Mouse (Mus musculus) embryonic facial prominence, embryonic 13.5 days (tissue): ENCODE results near the gene Psapl1. TPM values are rescaled to one million over a fixed set of nuclear protein-coding genes. Genes with fewer than 3 reads are reported as not detected.

Experiments used
- ATAC-seq: fragments of 200-750 bp; cut with Nextera tagmentation; 2 replicates; pipeline ENCODE4 v1.8.0; 2017; ENCODE audit warnings: low read depth; ENCODE audit not compliant: insufficient number of reproducible peaks, insufficient read depth, low FRiP score, low TSS enrichment
- H3K27ac ChIP-seq: fragments of 300-500 bp; sonication (generic); 2 replicates; pipeline ENCODE4 v1.5.1; 2015; ENCODE audit warnings: moderate library complexity, mild to moderate bottlenecking, inconsistent platforms
- H3K27me3 ChIP-seq: fragments of 300-500 bp; sonication (generic); 2 replicates; pipeline ENCODE4 v1.6.1; 2015; ENCODE audit warnings: mild to moderate bottlenecking, inconsistent platforms
- H3K36me3 ChIP-seq: fragments of 300-500 bp; sonication (generic); 2 replicates; pipeline ENCODE4 v1.6.1; 2015; ENCODE audit warnings: mild to moderate bottlenecking, inconsistent platforms
- H3K4me1 ChIP-seq: fragments of 300-500 bp; sonication (generic); 2 replicates; pipeline ENCODE4 v1.6.1; 2015; ENCODE audit warnings: inconsistent platforms
- H3K4me2 ChIP-seq: fragments of 300-500 bp; sonication (generic); 2 replicates; pipeline ENCODE4 v1.6.1; 2015; ENCODE audit warnings: moderate library complexity, mild to moderate bottlenecking, inconsistent platforms
- H3K4me3 ChIP-seq: fragments of 300-500 bp; sonication (generic); 2 replicates; pipeline ENCODE4 v1.5.1; 2015; ENCODE audit warnings: mild to moderate bottlenecking, inconsistent platforms
- H3K9ac ChIP-seq: fragments of 300-500 bp; sonication (generic); 2 replicates; pipeline ENCODE4 v1.6.1; 2015; ENCODE audit warnings: mild to moderate bottlenecking, inconsistent platforms
- H3K9me3 ChIP-seq: fragments of 300-500 bp; sonication (generic); 2 replicates; pipeline ENCODE4 v1.6.1; 2016; ENCODE audit warnings: inconsistent platforms
- WGBS: fragments of 180-500 bp; shearing (Covaris S2); methylation state at CpG from one replicate; pipeline ENCODE4 v1.1.7; 2015; ENCODE audit warnings: mixed read lengths; 5-methylcytosine and 5-hydroxymethylcytosine counted together
- polyA plus RNA-seq: library from polyadenylated mRNA; unstranded; fragments of >200 nt; fragmentation: Nextera tagmentation; extraction: Ambion mirVana; gene quantifications from 2 replicates; pipeline ENCODE4 v1.2.1, GENCODE M21; 2015

Gene Psapl1
- 1.4 and 2.3 TPM in 2 replicates for polyA plus RNA-seq

- H3K9me3 ChIP-seq: no peaks in the 10 kb centered on the region
- no peak within 1 kb of the TSS for H3K4me2 ChIP-seq
- no peak within 1 kb of the TSS for H3K4me3 ChIP-seq
- no peak within 1 kb of the TSS for H3K9ac ChIP-seq
- 0 out of 2 replicates have a peak, but pooled peaks cover 4% of the 10 kb centered on the region for H3K4me1 ChIP-seq
- no peaks in the 10 kb centered on the region for H3K36me3 ChIP-seq
- 86% methylated on average over 10 of the region's 10 CpGs for WGBS
- no peak within 1 kb of the TSS; the same call in 1 of the 2 replicates for H3K27ac ChIP-seq
- no peaks in the 10 kb centered on the region for H3K27me3 ChIP-seq
- no peak for ATAC-seq
These were observed at the start of gene Psapl1 for GRCm38 (mm10) chr5:36203916-36204315. Psapl1 (plus strand) TSS chr5:36204021.

DNA sequence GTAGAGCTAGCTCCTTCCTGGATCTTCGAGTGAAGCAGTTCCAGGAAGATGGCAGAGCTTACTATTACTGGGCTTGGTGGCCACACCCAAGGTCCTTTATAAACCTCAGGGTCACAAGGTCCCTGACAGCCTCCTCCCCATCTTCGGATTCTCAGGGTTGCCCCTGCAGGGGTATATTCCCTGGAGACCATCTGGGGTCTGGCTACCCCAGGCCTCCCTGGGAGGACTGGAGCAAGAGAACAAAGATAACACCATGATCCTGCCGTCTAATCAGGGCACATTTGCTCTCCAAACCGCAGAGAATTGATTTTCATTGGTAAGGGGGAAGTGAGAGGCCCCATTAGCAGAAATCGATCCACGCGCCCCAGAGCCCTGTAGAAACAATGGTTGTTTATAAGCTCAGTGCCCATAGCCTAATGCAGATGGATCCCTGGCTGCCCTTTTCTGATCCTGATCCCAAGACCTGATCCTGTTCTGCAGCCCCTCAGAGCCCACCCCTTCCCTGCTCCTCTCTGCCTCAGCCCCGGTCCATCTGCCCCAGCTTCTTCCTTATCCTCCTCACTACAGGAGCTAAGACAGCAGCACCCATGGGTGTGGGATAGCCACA, 48.8 kb upstream of the Psapl1 start:
- no peak for ATAC-seq
- Histone ChIP-seq H3K4me3 (no peak overlapping the region), H3K27me3 (no peaks in the 10 kb centered on the region), H3K27ac (no peak overlapping the region), H3K9me3 (no peaks in the 10 kb centered on the region), H3K36me3 (no peaks in the 10 kb centered on the region), H3K9ac (no peak overlapping the region), H3K4me1 (peaks cover 17% of the 10 kb centered on the region), H3K4me2 (no peak overlapping the region)
- WGBS: 21% methylated on average over 8 of the region's 8 CpGs

DNA sequence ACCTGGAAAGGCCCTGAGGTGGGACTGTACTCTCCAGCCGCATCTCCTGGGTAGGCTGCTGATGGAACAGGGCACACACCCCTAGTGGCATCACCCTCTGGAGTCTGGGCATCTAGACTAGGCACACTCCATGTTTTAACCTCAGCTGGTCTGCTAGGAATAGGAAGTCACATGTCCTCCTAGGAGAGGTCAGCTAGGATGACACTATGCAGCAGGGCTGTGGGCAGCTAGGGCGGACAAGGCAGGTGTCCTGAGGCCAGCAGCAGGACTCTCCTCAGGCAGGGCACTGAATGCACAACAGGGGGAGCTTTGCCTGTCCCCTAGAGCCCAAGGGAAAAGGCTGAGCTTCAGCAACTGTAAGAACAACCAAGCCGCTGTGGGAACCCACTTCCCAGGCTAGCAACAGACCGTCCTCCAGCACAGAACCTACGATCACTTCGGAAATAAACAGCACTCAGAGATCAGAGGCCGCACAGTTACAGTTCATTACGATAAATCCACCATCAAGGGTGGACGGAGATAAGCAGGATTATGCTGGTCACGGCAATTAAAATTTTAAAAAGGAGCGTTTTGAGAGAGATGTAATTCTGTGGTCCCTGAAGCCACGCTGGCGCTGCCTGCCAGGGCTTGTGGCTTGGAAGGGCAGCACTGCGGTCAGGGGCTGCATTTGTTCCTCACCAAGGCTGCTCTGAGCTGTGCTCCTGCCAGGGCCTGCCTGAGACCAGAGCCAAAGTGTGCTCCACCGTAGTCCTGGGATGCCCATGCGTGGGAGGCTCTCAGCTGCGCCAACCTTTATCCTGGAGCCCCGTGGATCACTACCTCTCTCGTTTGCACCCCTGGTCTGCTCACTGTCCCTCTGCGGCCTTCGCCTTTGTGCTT, 38.2 kb upstream of the Psapl1 start:
- Histone ChIP-seq H3K4me2 (no peak overlapping the region), H3K4me3 (no peak overlapping the region), H3K9ac (no peak overlapping the region), H3K36me3 (no peaks in the 10 kb centered on the region), H3K27ac (0 out of 2 replicates have a peak overlapping the region, but pooled peaks have one; percentile 7), H3K9me3 (no peaks in the 10 kb centered on the region), H3K4me1 (peaks cover 22% of the 10 kb centered on the region), H3K27me3 (peaks cover 3% of the 10 kb centered on the region; the same call in 1 of the 2 replicates)
- peak; percentile 54; the same call in 1 of the 2 replicates for ATAC-seq
- 67% methylated on average over 21 of the region's 21 CpGs for WGBS

DNA sequence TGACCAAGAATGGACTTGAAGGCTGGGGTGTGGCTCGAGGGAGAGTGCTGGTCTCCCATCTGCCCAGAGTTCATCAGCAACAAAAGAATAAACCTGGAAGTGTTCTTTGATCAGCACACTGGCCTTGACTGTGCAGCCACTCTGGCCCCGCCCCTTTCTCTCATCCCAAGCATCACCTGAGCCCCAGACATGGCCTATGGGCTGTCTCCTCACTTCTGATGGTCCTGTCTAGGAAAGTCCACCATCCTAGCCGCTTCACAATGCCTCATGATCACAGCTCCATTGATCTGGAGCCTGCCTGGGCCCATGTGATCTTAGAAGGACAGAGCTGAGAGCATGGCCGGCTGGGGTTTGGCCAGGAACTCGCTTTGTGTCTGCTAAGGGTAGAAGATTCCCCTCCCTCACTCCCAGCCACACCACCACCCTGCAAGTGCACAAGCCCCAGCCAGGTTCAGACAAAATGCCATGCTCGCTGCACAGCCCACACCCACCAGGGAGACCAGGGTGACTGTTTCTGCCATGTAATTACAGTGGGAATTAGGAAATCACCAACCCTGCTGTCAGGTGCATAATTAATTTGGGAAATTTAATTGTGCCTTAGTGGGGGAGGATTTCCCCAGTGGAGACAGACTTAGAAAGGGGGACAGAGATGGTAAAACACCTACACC, 37.3 kb upstream of the Psapl1 start:
- ATAC-seq: no peak
- Histone ChIP-seq H3K27ac (no peak overlapping the region), H3K9me3 (no peaks in the 10 kb centered on the region), H3K27me3 (peaks cover 3% of the 10 kb centered on the region; the same call in 1 of the 2 replicates), H3K4me3 (no peak overlapping the region), H3K4me1 (peaks cover 25% of the 10 kb centered on the region), H3K36me3 (no peaks in the 10 kb centered on the region), H3K4me2 (no peak overlapping the region), H3K9ac (no peak overlapping the region)
- 64% methylated on average over 6 of the region's 6 CpGs for WGBS

- 74% methylated on average over 14 of the region's 14 CpGs for WGBS
- Histone ChIP-seq H3K4me1 (peaks cover 18% of the 10 kb centered on the region), H3K4me2 (no peak overlapping the region), H3K9ac (no peak overlapping the region), H3K9me3 (no peaks in the 10 kb centered on the region), H3K36me3 (no peaks in the 10 kb centered on the region), H3K27me3 (peaks cover 3% of the 10 kb centered on the region; the same call in 1 of the 2 replicates), H3K27ac (no peak overlapping the region), H3K4me3 (no peak overlapping the region)
- no peak for ATAC-seq
These were observed 34.7 kb upstream of the Psapl1 start for GRCm38 (mm10) chr5:36168963-36169650.

GRCm38 (mm10) chr5:36174569-36175115, 29.2 kb upstream of the Psapl1 start:
- no peak for ATAC-seq
- H3K4me1 ChIP-seq: peaks cover 8% of the 10 kb centered on the region
- WGBS: 14% methylated on average over 9 of the region's 9 CpGs

GRCm38 (mm10) chr5:36176409-36176808, 27.4 kb upstream of the Psapl1 start:
- Histone ChIP-seq H3K36me3 (no peaks in the 10 kb centered on the region), H3K4me1 (peaks cover 5% of the 10 kb centered on the region), H3K27ac (no peak overlapping the region), H3K9ac (no peak overlapping the region), H3K4me2 (no peak overlapping the region), H3K9me3 (no peaks in the 10 kb centered on the region), H3K27me3 (no peaks in the 10 kb centered on the region), H3K4me3 (no peak overlapping the region)
- WGBS: 90% methylated on average over 11 of the region's 11 CpGs
- ATAC-seq: no peak

More at GRCm38 (mm10) chr5:36174569-36175115, 29.2 kb upstream of the Psapl1 start:
- H3K4me2 ChIP-seq: no peak overlapping the region
- H3K4me3 ChIP-seq: no peak overlapping the region
- no peak overlapping the region for H3K27ac ChIP-seq
- no peaks in the 10 kb centered on the region for H3K36me3 ChIP-seq
- no peaks in the 10 kb centered on the region for H3K9me3 ChIP-seq
- H3K27me3 ChIP-seq: no peaks in the 10 kb centered on the region
- H3K9ac ChIP-seq: 0 out of 2 replicates have a peak overlapping the region, but pooled peaks have one; percentile 23

- H3K36me3 ChIP-seq: no peaks in the 10 kb centered on the region
- no peak overlapping the region for H3K4me3 ChIP-seq
- ATAC-seq: no peak
- H3K9ac ChIP-seq: no peak overlapping the region
- no peaks in the 10 kb centered on the region for H3K27me3 ChIP-seq
- H3K9me3 ChIP-seq: no peaks in the 10 kb centered on the region
- WGBS: 87% methylated on average over 4 of the region's 4 CpGs
- no peak overlapping the region for H3K27ac ChIP-seq
- H3K4me1 ChIP-seq: peaks cover 5% of the 10 kb centered on the region
- H3K4me2 ChIP-seq: no peak overlapping the region
These were observed 26.9 kb upstream of the Psapl1 start for GRCm38 (mm10) chr5:36176873-36177272.

DNA sequence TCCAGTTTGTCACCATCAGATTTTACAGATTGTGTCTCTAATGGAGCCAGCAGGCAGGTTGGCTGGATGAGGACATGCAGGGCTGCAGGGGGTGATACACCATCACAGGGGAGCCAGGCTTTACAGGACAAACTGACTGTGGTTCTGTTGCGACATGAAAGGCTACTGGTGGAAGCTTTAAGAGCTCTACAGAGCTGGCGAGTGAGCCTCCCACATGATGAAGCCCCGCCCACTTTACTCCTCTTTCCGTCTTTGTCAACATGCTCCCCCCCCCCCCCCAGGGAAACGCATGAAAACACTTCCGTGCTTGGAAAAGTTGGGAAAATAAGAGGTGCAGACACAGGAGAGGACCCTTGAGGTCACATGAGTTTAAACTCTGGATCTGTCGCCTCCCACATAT, 25.6 kb upstream of the Psapl1 start:
- WGBS: 46% methylated on average over 7 of the region's 7 CpGs
- no peak for ATAC-seq

DNA sequence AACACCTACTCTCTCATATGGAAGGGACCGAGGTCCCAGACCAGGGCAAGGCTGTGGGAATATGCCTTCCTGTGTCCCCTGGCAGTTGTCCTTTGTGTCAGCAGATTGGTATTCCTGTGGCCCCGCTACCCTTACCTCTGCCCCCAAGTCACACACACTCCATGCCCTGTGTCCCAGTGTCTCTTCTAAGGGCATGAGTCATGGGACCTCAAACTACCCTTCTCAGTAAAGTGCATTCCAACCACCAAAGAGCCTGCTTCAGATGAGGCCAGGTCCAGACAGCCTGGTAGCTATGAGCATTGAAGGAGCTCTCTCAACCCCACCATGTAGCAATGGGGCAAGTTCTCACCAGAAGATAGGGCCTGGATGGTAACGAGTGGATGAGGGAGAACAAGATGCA, 25.0 kb upstream of the Psapl1 start:
- Histone ChIP-seq H3K4me2 (no peak overlapping the region), H3K4me1 (peaks cover 5% of the 10 kb centered on the region), H3K36me3 (no peaks in the 10 kb centered on the region), H3K27ac (no peak overlapping the region), H3K4me3 (no peak overlapping the region), H3K9me3 (no peaks in the 10 kb centered on the region), H3K27me3 (no peaks in the 10 kb centered on the region), H3K9ac (no peak overlapping the region)
- no peak for ATAC-seq
- WGBS: 88% methylated on average over 3 of the region's 3 CpGs

More for the DNA sequence above, 25.6 kb upstream of the Psapl1 start:
- no peak overlapping the region for H3K4me3 ChIP-seq
- no peak overlapping the region for H3K9ac ChIP-seq
- no peaks in the 10 kb centered on the region for H3K36me3 ChIP-seq
- H3K4me1 ChIP-seq: peaks cover 5% of the 10 kb centered on the region
- H3K27ac ChIP-seq: no peak overlapping the region
- H3K4me2 ChIP-seq: no peak overlapping the region
- no peaks in the 10 kb centered on the region for H3K27me3 ChIP-seq
- H3K9me3 ChIP-seq: no peaks in the 10 kb centered on the region

- 78% methylated on average over 5 of the region's 5 CpGs for WGBS
- H3K27me3 ChIP-seq: no peaks in the 10 kb centered on the region
- peaks cover 3% of the 10 kb centered on the region for H3K4me1 ChIP-seq
- H3K36me3 ChIP-seq: no peaks in the 10 kb centered on the region
- no peak for ATAC-seq
- no peak overlapping the region for H3K4me2 ChIP-seq
- no peak overlapping the region for H3K9ac ChIP-seq
- H3K9me3 ChIP-seq: no peaks in the 10 kb centered on the region
- no peak overlapping the region for H3K4me3 ChIP-seq
- H3K27ac ChIP-seq: no peak overlapping the region
These were observed 24.1 kb upstream of the Psapl1 start for GRCm38 (mm10) chr5:36179708-36180107.
